Mouse (Mus musculus) embryonic fibroblast, embryonic 13.5 days (primary cell): ENCODE measurements around the gene Lrig2. TPM values are rescaled to one million over a fixed set of nuclear protein-coding genes. Genes with fewer than 3 reads are reported as not detected.

ENCODE experiments used
- H3K27ac ChIP-seq: 2 replicates; pipeline ENCODE4 v1.5.1; 2012; ENCODE audit warnings: low read length, control low read depth, inconsistent platforms; ENCODE audit not compliant: insufficient read depth
- H3K4me1 ChIP-seq: 2 replicates; pipeline ENCODE4 v1.6.1; 2011; ENCODE audit warnings: low read length; ENCODE audit not compliant: control insufficient read depth, insufficient read depth
- H3K4me3 ChIP-seq: 2 replicates; pipeline ENCODE4 v1.5.1; 2011; ENCODE audit warnings: mild to moderate bottlenecking, control low read depth, low read length; ENCODE audit not compliant: insufficient read depth
- CTCF ChIP-seq: IDR thresholded peaks from 2 replicates; pipeline ENCODE4 v1.5.1; 2011; ENCODE audit warnings: mild to moderate bottlenecking, control low read depth, low read length, moderate library complexity, borderline replicate concordance; ENCODE audit not compliant: insufficient read depth
- POLR2A ChIP-seq: IDR thresholded peaks from 2 replicates; pipeline ENCODE4 v1.6.1; 2011; ENCODE audit warnings: low read depth, mild to moderate bottlenecking, control low read depth, low read length, moderate library complexity
- polyA plus RNA-seq: library from polyadenylated mRNA; stranded (reverse); fragments of >200 nt; gene quantifications from 2 replicates; pipeline ENCODE4 v1.2.4, GENCODE M21; 2011; ENCODE audit warnings: low read depth; ENCODE audit not compliant: missing spikeins, insufficient read length

Gene Lrig2
- polyA plus RNA-seq, 1 experiment: 18.5 TPM

- 0 out of 2 replicates have a peak, but pooled peaks cover 13% of the 10 kb centered on the region for H3K4me1 ChIP-seq
- no peak overlapping the region for H3K27ac ChIP-seq
- TF ChIP-seq CTCF: no peak
- TF ChIP-seq POLR2A: no peak
- no peak overlapping the region for H3K4me3 ChIP-seq
Observed at GRCm38 (mm10) chr3:104356106-104356505, 155.6 kb downstream of the Lrig2 start.

- Histone ChIP-seq H3K27ac (no peak overlapping the region), H3K4me1 (0 out of 2 replicates have a peak, but pooled peaks cover 6% of the 10 kb centered on the region), H3K4me3 (no peak overlapping the region)
- no peak for TF ChIP-seq CTCF
- no peak for TF ChIP-seq POLR2A
Observed at GRCm38 (mm10) chr3:104353884-104354283, 157.8 kb downstream of the Lrig2 start.

- TF ChIP-seq POLR2A: no peak
- no peak for TF ChIP-seq CTCF
- 0 out of 2 replicates have a peak, but pooled peaks cover 6% of the 10 kb centered on the region for H3K4me1 ChIP-seq
- no peak overlapping the region for H3K4me3 ChIP-seq
- H3K27ac ChIP-seq: no peak overlapping the region
Observed at GRCm38 (mm10) chr3:104352358-104353060, 159.2 kb downstream of the Lrig2 start.

GRCm38 (mm10) chr3:104350253-104350945, 161.3 kb downstream of the Lrig2 start:
- 0 out of 2 replicates have a peak, but pooled peaks cover 6% of the 10 kb centered on the region for H3K4me1 ChIP-seq
- H3K27ac ChIP-seq: peak overlapping the region; percentile 62
- H3K4me3 ChIP-seq: no peak overlapping the region
- TF ChIP-seq CTCF (no peak), POLR2A (no peak)

- TF ChIP-seq POLR2A: no peak
- TF ChIP-seq CTCF: no peak
- Histone ChIP-seq H3K4me3 (no peak overlapping the region), H3K4me1 (0 out of 2 replicates have a peak, but pooled peaks cover 6% of the 10 kb centered on the region), H3K27ac (peak overlapping the region; percentile 34)
Observed at GRCm38 (mm10) chr3:104349847-104350228, 161.9 kb downstream of the Lrig2 start.

- Histone ChIP-seq H3K4me1 (0 out of 2 replicates have a peak, but pooled peaks cover 6% of the 10 kb centered on the region), H3K4me3 (no peak overlapping the region), H3K27ac (no peak overlapping the region)
- no peak for TF ChIP-seq CTCF
- no peak for TF ChIP-seq POLR2A
Observed at GRCm38 (mm10) chr3:104349203-104349846, 162.4 kb downstream of the Lrig2 start.

Other genes starting within 250 kb of the Lrig2 start
- 12.9 and 25.2 TPM in 2 replicates for gene Slc16a1, start 126.8 kb upstream of the Lrig2 start, polyA plus RNA-seq